Mouse (Mus musculus) brain, embryonic 14.5 days (tissue): ENCODE results near the gene Abcf2. TPM values are rescaled to one million over a fixed set of nuclear protein-coding genes. Genes with fewer than 3 reads are reported as not detected.

Experiments used
- DNase-seq: peaks from one replicate; pipeline ENCODE4 v3.0.0-alpha.2; 2011; ENCODE audit warnings: low read depth
- CTCF ChIP-seq: fragments of 200-500 bp; IDR thresholded peaks from 2 replicates; pipeline ENCODE4 v1.5.1; 2012; ENCODE audit warnings: inconsistent platforms, mild to moderate bottlenecking, moderate library complexity, borderline replicate concordance; ENCODE audit not compliant: insufficient read depth, insufficient read length; ENCODE audit errors: extremely low read depth
- POLR2A ChIP-seq: fragments of 200-500 bp; IDR thresholded peaks from 2 replicates; pipeline ENCODE4 v1.6.1; 2012; ENCODE audit warnings: mild to moderate bottlenecking, inconsistent platforms, borderline replicate concordance; ENCODE audit not compliant: poor library complexity, insufficient read depth, insufficient read length, severe bottlenecking; ENCODE audit errors: extremely low read depth
- polyA plus RNA-seq: library from polyadenylated mRNA; depleted of rRNA; stranded (reverse); fragments of >200 nt; gene quantifications from 2 replicates; pipeline ENCODE4 v1.2.3, GENCODE M21; 2012

Gene Abcf2
- polyA plus RNA-seq, 1 experiment: 75.5 TPM

DNA sequence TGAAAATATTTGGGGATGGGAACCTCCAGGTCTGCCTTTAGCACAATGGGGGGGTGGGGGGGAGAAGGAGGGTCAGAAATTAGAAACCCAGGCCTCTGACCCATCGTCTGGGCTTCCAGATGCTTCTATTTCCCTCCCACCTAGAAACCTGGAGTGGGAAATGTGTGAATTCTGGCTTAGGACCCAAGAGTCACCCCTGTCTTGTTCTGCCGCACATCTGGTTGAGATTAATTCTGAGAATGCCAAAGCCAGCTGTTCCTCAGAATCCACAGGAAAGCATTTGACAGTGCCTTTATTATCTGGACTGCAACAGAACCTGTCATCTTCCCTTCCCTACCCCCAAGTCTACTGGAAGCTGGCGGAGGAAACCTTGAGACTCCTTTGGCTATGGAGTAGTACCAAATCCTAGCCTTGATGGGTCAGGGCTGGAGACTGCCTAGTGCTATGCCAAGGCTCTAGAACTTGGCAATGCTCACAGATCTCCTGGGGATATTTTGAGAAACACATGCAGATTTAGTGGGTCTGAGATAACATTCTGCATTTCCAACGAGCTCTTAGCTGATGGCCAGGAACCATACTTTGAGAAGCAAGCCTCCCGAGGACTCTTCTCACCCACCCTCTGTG, 23.5 kb downstream of the Abcf2 start:
- DNase-seq: no peak
- no peak for TF ChIP-seq CTCF
- no peak for TF ChIP-seq POLR2A

DNA sequence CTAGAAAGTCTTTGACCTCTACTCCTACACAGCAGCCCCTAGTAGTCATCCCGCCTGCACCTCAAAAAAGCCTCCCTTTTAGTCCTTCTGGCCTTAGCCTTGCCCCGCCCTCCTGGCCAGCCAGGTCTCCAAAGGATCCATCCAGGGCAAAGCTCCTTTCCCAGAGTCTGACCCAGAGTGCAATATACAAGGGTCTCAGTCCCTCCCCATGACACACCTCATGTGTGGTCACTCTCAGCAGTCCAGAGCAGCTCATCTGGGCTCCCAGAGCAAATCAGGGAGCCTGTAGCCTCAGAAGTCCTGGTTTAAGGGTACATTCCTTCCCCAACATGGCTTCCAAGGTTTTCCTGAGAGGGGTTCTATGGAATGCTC, 26.0 kb downstream of the Abcf2 start:
- no peak for TF ChIP-seq CTCF
- no peak for DNase-seq

DNA sequence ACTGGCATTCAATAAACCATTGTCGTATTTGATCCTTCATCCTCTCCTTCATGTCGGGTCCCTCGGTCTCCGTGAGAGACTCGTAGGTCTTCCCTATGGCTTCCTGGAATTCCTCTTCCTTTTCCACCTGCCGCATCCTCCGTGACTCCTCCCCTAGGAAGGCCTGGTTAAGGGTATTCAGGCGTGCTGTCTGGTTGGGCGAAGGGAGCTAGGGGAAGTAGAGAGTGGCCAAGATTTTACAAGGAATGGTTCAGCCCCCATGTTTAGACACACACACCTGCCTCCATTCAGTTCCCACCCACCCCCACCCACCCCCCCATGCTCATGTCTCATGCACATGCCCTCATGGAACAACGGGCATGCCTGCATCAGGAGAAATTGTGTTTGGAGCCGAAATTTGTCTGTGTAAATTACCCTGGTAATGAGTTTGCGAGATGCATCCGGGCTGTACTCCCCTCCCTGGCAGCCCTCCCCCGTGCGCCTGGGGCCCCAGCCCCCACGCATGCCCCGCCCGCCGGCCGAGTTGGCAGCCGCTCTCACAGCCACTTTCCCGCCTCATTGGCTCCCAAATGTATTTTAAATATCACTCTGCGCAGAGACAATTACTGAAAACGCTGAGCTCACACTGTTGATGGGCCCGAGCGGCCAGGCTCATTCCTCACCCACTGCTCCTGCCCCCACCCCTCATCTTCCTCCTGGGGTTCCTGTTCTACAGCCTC, 26.5 kb downstream of the Abcf2 start:
- DNase-seq: peak; percentile 94
- no peak for TF ChIP-seq CTCF

DNA sequence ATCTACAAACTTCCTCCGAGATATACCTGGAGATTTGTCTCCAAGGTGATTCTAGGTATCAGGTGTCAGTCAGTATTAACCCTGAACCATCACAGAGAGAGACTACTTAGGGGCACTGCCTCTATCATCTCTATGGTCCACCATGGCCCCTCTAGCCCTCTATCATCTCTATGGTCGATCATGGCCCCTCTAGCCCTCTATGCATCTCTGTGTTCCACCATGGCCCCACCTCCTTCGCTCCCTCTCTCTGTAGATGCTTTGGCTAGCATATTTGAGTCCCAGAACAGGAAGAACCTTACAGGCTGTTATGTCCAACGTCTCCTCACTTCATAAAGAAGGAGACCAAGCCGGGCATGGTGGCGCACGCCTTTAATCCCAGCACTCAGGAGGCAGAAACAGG, 34.6 kb downstream of the Abcf2 start:
- DNase-seq: no peak
- no peak for TF ChIP-seq POLR2A
- TF ChIP-seq CTCF: no peak

DNA sequence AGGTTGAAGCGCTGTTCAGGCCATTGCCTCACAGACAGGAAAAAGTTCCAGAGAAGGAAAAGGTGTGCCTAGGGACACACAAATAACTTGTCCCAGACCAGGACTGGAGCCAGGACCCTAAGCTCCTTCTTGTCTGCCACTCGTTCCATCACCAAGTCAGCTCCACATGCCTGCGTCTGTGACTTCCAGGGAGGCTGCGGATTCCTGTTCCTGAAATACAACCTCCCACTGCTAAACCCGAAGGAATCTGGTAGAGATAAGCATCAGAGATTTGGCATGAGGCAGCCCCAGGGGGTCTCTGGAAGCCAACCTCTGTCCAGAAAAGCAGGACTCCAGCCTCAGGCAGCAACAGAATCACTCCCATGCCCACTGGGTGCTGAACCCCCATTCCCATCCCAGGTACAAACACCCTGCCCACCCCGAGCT, 36.1 kb downstream of the Abcf2 start:
- no peak for TF ChIP-seq CTCF
- no peak for TF ChIP-seq POLR2A
- DNase-seq: no peak

DNA sequence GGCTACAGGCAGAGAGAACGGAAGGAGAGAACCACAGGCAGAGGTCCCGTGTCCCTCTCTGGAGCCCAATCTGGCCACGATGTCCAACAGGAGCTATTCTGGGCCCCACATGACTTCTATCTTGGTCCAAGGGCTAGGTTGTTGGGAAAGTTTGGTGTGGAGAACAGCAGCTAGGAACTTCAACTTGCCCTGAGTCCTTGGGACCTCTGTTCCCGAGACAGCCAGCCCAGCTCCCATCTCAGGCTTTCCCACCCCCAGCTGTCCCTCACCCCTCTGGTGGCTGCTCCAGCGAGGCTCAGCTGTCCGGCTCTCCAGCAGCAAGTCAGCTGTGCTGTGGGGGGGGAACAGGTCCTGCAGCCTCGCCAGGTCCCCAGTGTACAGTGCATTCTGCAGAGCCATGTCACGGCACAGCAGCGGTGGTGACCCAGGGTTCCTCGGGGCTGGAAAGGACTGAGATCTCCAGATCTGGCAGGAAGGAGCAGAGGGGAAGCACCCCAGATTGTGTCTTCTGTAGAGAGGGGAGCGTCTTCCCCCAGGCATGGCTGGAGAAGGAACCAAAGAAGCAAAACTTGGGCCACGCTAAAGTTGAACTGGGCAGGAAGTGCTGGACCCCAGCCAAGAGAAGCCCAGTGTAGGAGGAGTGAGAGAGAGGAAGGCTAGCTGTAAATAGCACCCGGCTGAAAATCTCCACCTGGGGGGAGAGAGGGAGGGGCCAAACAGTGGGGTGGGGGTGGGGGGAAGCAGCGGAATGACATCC, 36.7 kb downstream of the Abcf2 start, which contains the start of gene Asb10:
Gene Asb10, minus strand, starts transcription at position 592 of the 757 bp plus-strand sequence.
- TF ChIP-seq POLR2A: no peak
- TF ChIP-seq CTCF: no peak
- no peak for DNase-seq

DNA sequence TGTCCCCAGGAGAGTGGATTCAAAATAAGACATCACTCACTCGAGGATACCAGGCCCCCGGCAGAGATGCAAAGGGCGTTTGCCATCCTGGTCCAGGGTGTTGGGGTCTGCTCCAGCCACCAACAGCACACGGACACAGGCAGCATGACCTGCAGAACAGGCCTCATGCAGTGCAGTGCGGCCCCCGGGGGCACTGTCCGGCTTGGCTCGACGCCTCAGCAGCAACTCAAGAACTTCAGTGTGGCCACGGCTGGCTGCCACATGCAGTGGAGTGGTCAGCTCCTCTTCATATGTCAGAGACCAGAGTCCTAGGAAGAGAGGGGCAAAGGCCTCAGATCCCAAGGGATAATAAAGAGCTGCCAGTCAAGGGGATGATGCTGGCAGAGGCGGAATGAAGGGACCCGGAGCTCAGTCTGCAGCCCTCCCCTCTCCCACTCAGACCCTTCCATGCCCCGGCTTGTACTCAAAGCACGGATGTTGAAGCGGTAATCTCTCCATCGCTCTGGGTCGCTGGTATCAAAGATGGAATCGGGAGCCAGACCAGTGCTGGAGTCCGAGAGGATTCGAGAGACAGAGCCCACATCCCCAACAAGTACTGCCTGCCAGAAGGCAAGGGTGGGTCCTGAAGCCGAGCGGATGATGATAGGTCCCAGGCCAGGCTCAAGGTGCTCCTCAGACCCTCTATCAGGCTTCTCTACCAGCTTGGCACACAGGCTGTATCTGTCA, 37.5 kb downstream of the Abcf2 start:
- no peak for DNase-seq
- TF ChIP-seq POLR2A: no peak
- no peak for TF ChIP-seq CTCF

DNA sequence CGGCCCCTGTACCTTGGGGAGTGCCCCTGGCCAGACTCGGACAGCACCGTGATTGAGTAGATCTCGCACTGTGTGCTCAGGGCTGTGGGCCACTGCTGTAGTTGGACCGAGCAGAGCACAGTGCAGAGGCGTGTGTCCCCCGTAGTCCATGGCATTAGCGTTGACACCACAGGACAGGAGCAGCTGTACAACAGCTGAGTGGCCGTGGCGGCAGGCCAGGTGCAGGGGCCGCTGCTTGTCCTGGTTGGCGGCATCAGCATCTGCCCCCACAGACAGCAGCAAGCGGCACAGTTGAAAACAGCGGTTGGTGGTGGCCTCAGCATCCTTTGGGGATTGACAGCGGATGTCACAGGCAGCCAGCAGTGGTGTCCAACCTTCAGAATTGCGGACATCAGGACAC, 39.6 kb downstream of the Abcf2 start:
- no peak for DNase-seq
- no peak for TF ChIP-seq CTCF
- TF ChIP-seq POLR2A: no peak

DNA sequence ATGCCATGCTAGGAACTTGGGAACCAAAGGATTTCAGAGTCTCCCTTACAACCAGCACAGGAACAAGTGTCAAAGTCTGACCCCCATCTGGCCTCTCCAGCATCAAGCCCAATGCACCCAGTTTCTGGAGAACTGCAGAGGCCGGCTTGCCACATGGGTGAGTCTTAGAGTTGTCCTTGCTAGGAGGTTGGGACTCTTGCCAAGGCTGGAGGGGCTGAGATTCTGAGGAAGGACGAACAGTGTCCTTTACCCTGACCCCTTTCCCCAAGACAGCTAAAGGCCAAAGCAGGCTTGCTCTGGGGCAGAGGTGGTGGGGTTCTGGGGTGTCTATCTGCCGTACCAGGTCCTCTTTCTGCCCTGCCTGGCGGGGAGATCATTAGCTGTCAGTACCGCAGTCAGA, 40.8 kb downstream of the Abcf2 start:
- TF ChIP-seq POLR2A (no peak), CTCF (no peak)
- no peak for DNase-seq

DNA sequence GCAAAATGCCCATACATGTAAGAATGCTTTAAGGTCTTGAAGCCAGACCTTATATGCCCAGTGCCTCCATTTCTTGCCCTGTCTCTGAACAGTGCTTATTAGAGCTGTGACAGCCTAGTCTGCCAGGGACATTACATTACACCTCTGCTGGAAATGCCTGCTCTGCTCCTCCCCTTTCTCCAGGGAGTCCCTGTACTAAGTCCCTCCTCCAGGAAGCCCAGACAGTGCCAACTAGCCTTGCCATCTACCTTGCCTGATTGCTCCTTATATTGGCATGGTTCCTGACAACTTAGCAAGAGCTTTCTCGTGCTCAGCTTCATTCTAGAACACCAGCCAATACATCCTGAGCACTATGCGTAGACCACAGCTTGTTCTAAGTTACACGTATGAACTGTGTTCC, 41.5 kb downstream of the Abcf2 start:
- no peak for DNase-seq

DNA sequence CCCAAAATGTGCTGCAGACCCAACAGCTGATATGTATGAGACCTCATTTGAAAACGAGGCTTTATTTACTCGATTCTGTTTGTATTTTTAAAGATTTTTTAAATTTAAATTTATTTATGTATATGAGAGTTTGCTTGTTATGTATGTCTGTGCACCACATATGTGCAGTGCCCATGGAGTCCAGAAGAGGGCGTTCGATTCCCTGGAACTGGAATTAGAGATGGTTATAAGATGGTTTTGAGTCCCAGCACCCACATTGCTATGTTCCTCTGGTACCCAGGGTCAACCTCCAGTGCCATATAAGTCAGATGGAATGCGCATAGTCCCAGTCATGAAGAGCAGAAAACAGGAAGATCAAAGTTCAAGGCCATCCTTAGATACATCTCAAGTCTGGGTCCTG, 43.0 kb downstream of the Abcf2 start:
- TF ChIP-seq CTCF (peak; percentile 34; the same call in 1 of the 2 replicates), POLR2A (no peak)
- DNase-seq: no peak

More for the DNA sequence above, 41.5 kb downstream of the Abcf2 start:
- TF ChIP-seq CTCF: no peak
- TF ChIP-seq POLR2A: no peak

DNA sequence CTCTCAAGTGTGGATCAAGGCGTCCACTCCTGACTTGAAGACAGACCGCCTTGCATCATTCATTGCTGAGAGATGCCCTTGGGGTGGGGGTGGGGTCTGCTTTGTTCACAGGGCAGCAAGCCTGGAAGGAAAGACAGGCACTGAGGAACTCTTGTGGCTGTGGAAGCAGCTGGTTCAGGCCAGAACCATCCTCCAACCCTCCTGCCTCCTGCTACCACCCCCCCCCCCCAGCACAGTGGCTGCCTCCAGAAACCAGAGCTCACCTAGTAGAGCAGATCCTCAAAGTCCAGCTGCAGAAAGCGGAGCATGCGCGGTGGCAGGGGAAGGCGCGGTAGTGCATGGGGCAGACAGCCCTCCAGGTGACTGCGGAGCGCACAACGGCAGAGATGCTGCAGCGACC, 43.9 kb downstream of the Abcf2 start:
- TF ChIP-seq CTCF (no peak), POLR2A (no peak)
- no peak for DNase-seq
